Mouse (Mus musculus) gastrocnemius, adult 18-20 months (tissue): ENCODE data around the gene Eif2b4. TPM values are rescaled to one million over a fixed set of nuclear protein-coding genes. Genes with fewer than 3 reads are reported as not detected.
"Not testable (repeated sequence)": the region's sequence is repeated elsewhere in the genome, so short reads cannot be mapped to it uniquely, and the experiment has no call there.

Experiments used
- DNase-seq: peaks from one replicate; pipeline ENCODE4 v3.0.0; 2021; ENCODE audit warnings: low spot score
- long read RNA-seq, 2 experiments: library from polyadenylated mRNA; stranded (forward); transcript quantifications; one replicate each; pipeline ENCODE4 v2.0.0; 2021
- total RNA-seq, 2 experiments: library from RNA; stranded (reverse); gene quantifications; 2 replicates each; pipeline ENCODE4 v1.2.3; 2021

The Eif2b4 gene
- 10 to 100 TPM; 42.9 to 46.8 TPM for total RNA-seq
- long read RNA-seq, experiment 1, transcript Eif2b4-203 (13 exons, 1,878 nt): minor isoform, 5 of 77 reads
- long read RNA-seq, experiment 1, transcript Eif2b4-201 (13 exons, 2,025 nt): major isoform, 49 of 77 reads
- long read RNA-seq, experiment 1, transcript Eif2b4-202 (12 exons, 1,966 nt): minor isoform, 9 of 77 reads
- long read RNA-seq, experiment 1, partial matches to known transcripts: 11 of 77 reads
- long read RNA-seq, experiment 1, other reads (novel, unspliced or antisense): 3 of 77 reads
- long read RNA-seq, experiment 2, transcript Eif2b4-201 (13 exons, 2,025 nt): major isoform, 47 of 78 reads
- long read RNA-seq, experiment 2, transcript Eif2b4-202 (12 exons, 1,966 nt): minor isoform, 15 of 78 reads
- long read RNA-seq, experiment 2, partial matches to known transcripts: 7 of 78 reads
- long read RNA-seq, experiment 2, other reads (novel, unspliced or antisense): 5 of 78 reads

DNA sequence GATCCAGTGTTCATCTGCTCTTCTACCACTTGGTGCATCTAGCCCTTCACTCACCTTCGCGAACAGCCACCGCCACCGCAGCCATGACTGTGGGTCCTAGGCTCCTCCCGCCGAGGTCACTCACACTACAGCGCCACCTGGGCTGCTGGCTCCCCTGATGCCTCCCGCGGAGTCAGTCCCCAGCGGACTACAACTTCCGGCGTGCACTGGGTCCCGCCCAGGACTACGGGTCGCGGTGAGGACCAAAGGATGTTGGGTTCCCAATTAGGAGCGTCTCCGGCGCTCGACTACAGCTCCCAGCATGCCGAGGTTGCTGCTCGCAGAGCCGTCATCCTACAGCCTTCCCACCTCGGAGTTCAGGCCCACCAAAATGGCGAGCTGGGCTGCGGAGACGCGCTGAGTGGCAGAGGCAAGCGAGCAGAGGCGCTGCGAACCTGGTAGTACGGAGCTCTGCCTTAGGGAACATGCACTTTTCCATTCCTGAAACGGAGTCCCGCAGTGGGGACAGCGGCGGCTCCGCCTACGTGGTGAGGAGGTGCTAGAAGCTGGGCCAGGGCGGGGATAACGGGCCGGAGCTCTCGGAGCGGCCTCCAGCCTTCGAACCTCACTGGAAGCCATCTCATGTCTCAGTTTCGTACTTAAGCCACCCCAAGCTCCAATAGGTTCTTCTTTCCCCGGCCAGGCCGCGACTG lies at the start of gene Eif2b4, which contains the start of gene Snx17:
Gene Eif2b4 (minus strand): TSS at position 492 of the 692 bp plus-strand sequence.
Gene Snx17 (plus strand): TSS at position 289 of the 692 bp plus-strand sequence.
- DNase-seq: peak; percentile 99

DNA sequence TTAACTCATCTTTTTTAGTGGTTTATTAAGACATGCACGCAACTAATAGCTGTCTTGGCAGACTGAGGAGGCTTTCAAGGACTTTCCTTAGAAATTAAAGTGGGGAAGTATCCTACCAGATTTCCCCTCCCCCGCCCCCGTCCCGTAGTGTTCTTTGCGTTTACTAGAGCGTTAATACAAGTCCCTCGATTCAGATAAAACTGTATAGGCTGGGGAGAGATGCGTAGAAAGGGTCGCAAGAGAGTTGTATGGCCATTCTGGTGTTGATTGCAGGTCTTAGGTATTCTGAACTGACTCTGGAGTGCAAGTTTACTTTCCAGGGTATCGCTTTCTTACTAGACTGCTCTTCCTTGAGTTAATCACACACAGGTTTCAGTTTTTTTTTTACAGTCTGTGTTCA lies 49.0 kb upstream of the Eif2b4 start:
- DNase-seq: no peak

- no peak for DNase-seq
Observed at GRCm38 (mm10) chr5:31241522-31242034, 48.3 kb upstream of the Eif2b4 start.

- DNase-seq: peak; percentile 95
Observed at GRCm38 (mm10) chr5:31240637-31241521, 47.6 kb upstream of the Eif2b4 start, which contains the start of the genes Nrbp1 and Gm9970. Gene Nrbp1, plus strand, starts transcription at chr5:31240864. Gene Gm9970, minus strand, starts transcription at chr5:31241232.

GRCm38 (mm10) chr5:31226641-31227040 lies 33.4 kb upstream of the Eif2b4 start:
- no peak for DNase-seq

GRCm38 (mm10) chr5:31222696-31223095 lies 29.5 kb upstream of the Eif2b4 start:
- no peak for DNase-seq

- DNase-seq: no peak
Observed at GRCm38 (mm10) chr5:31221304-31221945, 28.2 kb upstream of the Eif2b4 start.

DNA sequence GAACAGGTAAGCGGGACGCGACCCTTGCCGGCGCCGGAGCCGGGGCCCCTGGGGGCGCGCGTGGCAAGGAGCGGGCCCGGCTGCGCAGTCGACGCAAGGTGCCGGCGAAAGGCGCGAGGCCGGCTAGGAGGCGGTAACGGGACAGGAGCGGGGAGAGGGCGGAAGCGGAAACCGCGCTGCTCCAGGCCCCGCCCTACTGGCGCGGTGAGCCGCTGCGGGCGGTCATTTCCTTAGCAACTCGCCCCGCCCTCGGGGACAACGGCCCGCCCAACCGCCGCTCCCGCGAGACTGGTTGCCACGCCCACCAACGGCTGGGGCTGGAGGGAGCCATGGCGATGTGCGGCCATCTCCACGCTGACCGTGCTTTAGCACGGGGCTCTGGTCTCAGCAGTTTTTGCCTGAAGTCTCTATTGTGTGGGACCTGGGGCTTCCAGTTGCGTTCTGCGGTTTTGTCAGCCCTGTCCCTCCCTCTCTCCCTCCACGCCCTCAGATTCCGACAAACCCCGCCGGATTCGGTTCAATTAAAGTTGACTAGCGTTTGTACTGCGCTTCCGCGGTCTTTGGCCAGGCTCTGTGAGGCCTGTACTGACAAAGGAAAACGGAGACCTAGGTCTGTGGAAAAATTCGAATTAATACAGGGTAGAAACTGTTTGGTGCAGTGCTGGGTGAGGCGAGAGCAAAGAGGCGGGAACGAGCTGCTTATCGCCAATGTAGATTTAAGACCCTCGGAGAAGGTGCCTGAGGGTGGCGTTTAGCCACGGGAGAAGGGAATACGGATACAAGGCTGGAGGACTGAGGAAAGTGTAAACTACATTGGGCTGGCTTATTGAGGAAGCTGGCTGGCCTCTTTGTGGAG lies 27.4 kb upstream of the Eif2b4 start, which contains the start of gene Ppm1g:
Gene Ppm1g (minus strand): TSS at position 240 of the 856 bp plus-strand sequence.
- DNase-seq: peak; percentile 98

- DNase-seq: peak; percentile 24
Observed at GRCm38 (mm10) chr5:31219911-31220447, 26.7 kb upstream of the Eif2b4 start.

- DNase-seq: no peak
Observed at GRCm38 (mm10) chr5:31219474-31219873, 26.2 kb upstream of the Eif2b4 start.

- DNase-seq: no peak
Observed at GRCm38 (mm10) chr5:31219070-31219469, 25.8 kb upstream of the Eif2b4 start.

GRCm38 (mm10) chr5:31218294-31218693 lies 25.1 kb upstream of the Eif2b4 start:
- no peak for DNase-seq

DNA sequence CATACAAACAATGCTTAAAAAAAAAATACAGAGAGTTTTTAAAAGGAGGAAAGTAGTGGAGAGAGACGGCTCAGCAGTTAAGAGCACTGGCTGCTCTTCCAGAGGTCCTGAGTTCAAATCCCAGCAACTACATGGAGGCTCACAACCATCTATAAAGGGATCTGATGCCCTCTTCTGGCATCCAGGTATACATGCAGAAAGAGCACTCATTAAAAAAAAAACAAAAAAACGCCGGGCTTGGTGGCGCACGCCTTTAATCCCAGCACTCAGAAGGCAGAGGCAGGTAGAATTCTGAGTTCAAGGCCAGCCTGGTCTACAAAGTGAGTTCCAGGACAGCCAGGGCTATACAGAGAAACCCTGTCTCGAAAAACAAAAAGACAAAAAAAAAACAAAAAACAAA lies 23.3 kb upstream of the Eif2b4 start:
- DNase-seq: not testable (repeated sequence)

DNA sequence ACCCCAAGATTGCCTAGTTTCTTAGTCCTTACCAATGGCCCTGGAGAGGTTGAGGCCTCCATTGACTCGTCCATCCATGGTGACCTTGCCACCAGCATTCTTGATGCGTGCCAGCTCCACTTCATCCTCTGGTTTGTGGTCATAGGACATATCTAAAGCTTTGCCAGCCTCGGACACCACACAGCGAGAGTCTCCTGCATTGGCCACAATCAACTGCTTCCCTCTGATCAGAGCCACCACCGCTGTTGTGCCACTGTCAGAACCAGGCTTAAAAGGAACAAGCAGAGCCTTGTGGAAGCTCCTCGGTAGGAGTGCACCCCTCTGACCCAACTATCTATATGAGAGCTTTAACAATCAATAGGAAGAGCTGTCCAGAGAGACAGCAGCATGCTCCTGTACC lies 11.2 kb upstream of the Eif2b4 start:
- DNase-seq: no peak

- DNase-seq: no peak
Observed at GRCm38 (mm10) chr5:31203866-31204265, 10.6 kb upstream of the Eif2b4 start.

DNA sequence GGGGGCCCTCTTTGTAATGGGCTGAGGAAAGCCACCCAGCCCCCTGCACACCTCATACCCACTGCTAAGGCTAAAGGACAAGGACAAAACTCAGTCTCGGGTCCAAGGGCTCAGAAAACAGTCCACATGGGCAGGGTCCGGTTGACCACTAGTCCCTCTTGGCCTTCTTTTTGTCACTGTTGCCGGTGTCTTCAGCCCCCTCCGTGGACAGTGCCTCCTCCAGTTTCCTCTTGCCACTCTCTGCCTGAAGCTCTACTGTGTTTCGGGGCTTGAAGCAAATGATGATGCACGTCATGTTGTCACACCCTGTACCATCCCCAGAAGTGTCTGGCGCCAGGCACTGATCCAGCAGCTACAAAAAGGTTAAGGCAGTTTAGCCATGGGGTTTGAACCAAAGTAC lies 9.7 kb upstream of the Eif2b4 start:
- no peak for DNase-seq

- DNase-seq: peak; percentile 97
Observed at GRCm38 (mm10) chr5:31201742-31202590, 8.7 kb upstream of the Eif2b4 start, which contains the start of gene Zfp513. Gene Zfp513, minus strand, starts transcription at chr5:31202303.

DNA sequence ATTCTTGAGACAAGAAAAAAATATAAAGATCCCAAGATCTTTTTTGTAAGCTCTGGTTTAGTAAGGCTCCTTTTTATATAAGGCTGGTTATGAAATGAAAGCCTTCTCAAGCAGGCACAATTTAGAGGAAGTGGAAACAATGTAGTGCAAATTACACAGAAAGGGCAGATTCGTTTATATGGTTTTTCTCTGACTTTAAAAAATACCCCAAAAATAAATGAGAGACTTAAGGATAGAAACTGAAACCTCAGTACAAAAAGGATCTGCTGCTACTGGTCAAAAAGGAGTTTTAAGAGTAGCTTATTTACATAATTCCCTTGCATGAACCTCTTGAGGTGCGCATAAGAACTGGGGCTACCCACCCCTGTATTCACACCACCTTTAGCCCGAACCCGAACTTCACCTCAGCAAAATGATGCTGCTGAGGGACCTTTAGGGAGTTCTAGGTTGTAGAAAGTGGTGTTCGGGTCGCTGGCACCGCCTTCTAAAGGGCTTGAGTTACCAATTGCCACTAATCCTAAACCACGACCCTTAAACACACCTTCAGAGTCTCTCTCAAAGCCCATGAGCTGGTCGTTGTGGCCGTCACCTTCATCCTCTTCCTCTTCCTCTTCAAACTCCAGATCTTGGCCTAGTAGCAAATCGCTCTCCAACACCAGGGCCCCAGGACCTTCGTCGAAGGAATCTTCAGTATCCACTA lies 8.0 kb upstream of the Eif2b4 start:
- no peak for DNase-seq
